Mouse (Mus musculus) heart, postnatal 36 days (tissue): ENCODE results near the gene Hist1h3b. TPM values are rescaled to one million over a fixed set of nuclear protein-coding genes. Genes with fewer than 3 reads are reported as not detected.
A peak's percentile ranks its signal among the peaks of the same experiment; 100 is the strongest.
"Not testable (repeated sequence)": the region's sequence is repeated elsewhere in the genome, so short reads cannot be mapped to it uniquely, and the experiment has no call there.

Source experiments
- DNase-seq, 2 experiments: peaks; one replicate each; pipeline ENCODE4 v3.0.0; 2021 to 2022
- intact Hi-C: fragments of 180-260 bp; cut with DNase I; formaldehyde crosslinking; loops from one replicate; pipeline ENCODE4 v1.15.1; 2025
- total RNA-seq, 2 experiments: library from RNA; stranded (reverse); gene quantifications; 2 replicates each; pipeline ENCODE4 v1.2.3; 2021

The Hist1h3b gene
- 10 to 100 TPM; 20.4 to 22.0 TPM for total RNA-seq

- intact Hi-C loops = not testable (repeated sequence)
Measured at GRCm38 (mm10) chr13:23752067-23752741, at the start of gene Hist1h3b. Hist1h3b (plus strand) TSS chr13:23752267.

GRCm38 (mm10) chr13:23702801-23703200 lies 49.3 kb upstream of the Hist1h3b start:
- intact Hi-C loops = not testable (repeated sequence)

More at GRCm38 (mm10) chr13:23752067-23752741, at the start of gene Hist1h3b:
- peak; percentile 79 to 86 for DNase-seq

GRCm38 (mm10) chr13:23705751-23706356 lies 46.2 kb upstream of the Hist1h3b start:
- DNase-seq = no peak
- intact Hi-C loops = no loop called here

More at GRCm38 (mm10) chr13:23702801-23703200, 49.3 kb upstream of the Hist1h3b start:
- not testable (repeated sequence) for DNase-seq

GRCm38 (mm10) chr13:23706771-23707170 lies 45.3 kb upstream of the Hist1h3b start:
- no peak for DNase-seq
- intact Hi-C loops = no loop called here

GRCm38 (mm10) chr13:23708041-23708440 lies 44.0 kb upstream of the Hist1h3b start:
- no peak for DNase-seq
- intact Hi-C loops = no loop called here

- no peak for DNase-seq
- intact Hi-C loops = no loop called here
Measured at GRCm38 (mm10) chr13:23708654-23709053, 43.4 kb upstream of the Hist1h3b start.

GRCm38 (mm10) chr13:23709714-23710373 lies 42.2 kb upstream of the Hist1h3b start:
- DNase-seq = no peak
- intact Hi-C loops = no loop called here

- intact Hi-C loops = no loop called here
- DNase-seq = peak; percentile 63 to 74
Measured at GRCm38 (mm10) chr13:23710374-23711089, 41.5 kb upstream of the Hist1h3b start, which contains the start of gene Hfe. Hfe (minus strand) TSS chr13:23710854.

GRCm38 (mm10) chr13:23716261-23717042 lies 35.6 kb upstream of the Hist1h3b start:
- no peak for DNase-seq

GRCm38 (mm10) chr13:23717176-23717575 lies 34.9 kb upstream of the Hist1h3b start:
- no peak for DNase-seq
- intact Hi-C loops = no loop called here

More at GRCm38 (mm10) chr13:23716261-23717042, 35.6 kb upstream of the Hist1h3b start:
- intact Hi-C loops = no loop called here

- DNase-seq, intact Hi-C loops: not testable (repeated sequence)
Measured at GRCm38 (mm10) chr13:23717593-23718245, 34.3 kb upstream of the Hist1h3b start.

- DNase-seq = no peak
- intact Hi-C loops = no loop called here
Measured at GRCm38 (mm10) chr13:23724239-23724638, 27.8 kb upstream of the Hist1h3b start.

GRCm38 (mm10) chr13:23725213-23725612 lies 26.9 kb upstream of the Hist1h3b start:
- intact Hi-C loops = no loop called here
- DNase-seq = no peak

- intact Hi-C loops = no loop called here
Measured at GRCm38 (mm10) chr13:23728472-23729191, 23.4 kb upstream of the Hist1h3b start.

GRCm38 (mm10) chr13:23729192-23729525 lies 22.9 kb upstream of the Hist1h3b start:
- no peak for DNase-seq
- intact Hi-C loops = no loop called here

More at GRCm38 (mm10) chr13:23728472-23729191, 23.4 kb upstream of the Hist1h3b start:
- DNase-seq = no peak

GRCm38 (mm10) chr13:23729706-23730105 lies 22.4 kb upstream of the Hist1h3b start:
- no peak for DNase-seq
- intact Hi-C loops = no loop called here

GRCm38 (mm10) chr13:23730479-23730878 lies 21.6 kb upstream of the Hist1h3b start:
- peak in 1 of 2 experiments; percentile 31 for DNase-seq
- intact Hi-C loops = no loop called here

- intact Hi-C loops = loop anchor here (1.0 kb wide), 1 partner anchor 31 kb away; no protein-coding TSS in a partner anchor
- DNase-seq = no peak
Measured at GRCm38 (mm10) chr13:23732156-23732804, 19.8 kb upstream of the Hist1h3b start.
